Mouse (Mus musculus): ENCODE measurements around the gene Tubb1. TPM values are rescaled to one million over a fixed set of nuclear protein-coding genes. Genes with fewer than 3 reads are reported as not detected.
A peak's percentile ranks its signal among the peaks of the same experiment; 100 is the strongest.

Gene Tubb1
- total RNA-seq, 2 experiments from 2014 or later = 1.5 TPM; not detected in 1

DNA sequence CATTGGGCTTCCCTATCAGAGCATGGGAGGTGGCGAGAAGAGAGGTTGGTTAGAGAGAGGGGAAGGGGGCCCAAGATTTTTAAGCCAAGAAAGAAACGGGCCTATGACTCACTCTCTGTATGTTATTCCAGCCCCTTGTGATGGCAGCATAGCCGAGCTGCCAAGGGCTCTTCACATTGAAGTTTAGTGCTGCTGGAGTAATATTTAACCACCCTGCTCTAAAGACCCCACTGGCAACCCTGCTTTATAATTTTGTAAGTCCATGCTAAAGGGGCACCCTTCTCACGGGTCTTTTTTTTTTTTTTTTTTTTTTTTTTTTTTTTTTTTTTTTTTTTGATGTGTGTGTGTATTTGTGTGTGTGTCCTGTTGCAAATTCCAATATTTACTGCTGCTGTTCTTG is 8.6 kb upstream of the Tubb1 start:
- no peak for ATAC-seq (replicated peaks; ENCODE audit: low FRiP score, low TSS enrichment, poor library complexity, severe bottlenecking)

DNA sequence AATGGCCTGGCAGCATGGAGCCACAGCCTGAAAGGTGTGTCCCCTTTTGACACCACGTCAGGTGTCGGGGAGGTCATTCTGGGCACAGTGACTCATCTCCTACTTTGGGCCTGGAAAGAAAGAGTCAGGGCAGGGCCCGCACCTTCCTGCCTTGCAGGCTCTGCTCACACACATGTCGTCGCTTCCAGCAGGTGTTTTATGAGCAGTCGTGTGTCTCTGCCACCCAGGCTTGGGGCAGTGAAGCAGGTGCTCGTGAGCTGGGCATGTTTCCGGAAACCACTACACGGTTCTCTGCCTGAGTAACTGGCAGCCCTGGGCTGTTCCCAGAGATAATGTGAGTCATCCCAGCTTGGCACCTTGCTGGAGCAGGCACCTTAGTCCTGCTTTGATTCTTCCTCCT is 8.0 kb upstream of the Tubb1 start:
- ATAC-seq (replicated peaks; ENCODE audit: low FRiP score, low TSS enrichment, poor library complexity, severe bottlenecking) = no peak

DNA sequence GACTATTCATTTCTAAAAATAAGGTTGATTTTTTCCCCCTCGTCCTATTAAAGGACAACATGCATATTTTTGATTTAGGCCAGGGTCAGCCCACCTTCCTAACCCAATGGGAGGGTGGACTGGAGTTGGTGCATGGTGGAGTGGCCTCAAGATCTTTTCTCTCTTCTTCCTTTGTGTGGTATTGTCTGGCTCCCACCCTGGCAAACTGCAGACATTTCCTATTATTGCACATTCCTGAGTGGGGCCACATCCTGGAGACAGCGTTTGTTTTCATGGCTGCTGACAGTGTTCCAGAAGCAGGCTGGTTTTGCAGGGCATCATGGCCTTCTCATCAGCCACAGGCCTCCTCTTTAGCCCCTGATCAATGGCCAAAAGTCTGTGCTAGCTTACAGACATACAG is 7.4 kb upstream of the Tubb1 start:
- ATAC-seq (replicated peaks; ENCODE audit: low FRiP score, low TSS enrichment, poor library complexity, severe bottlenecking) = no peak

DNA sequence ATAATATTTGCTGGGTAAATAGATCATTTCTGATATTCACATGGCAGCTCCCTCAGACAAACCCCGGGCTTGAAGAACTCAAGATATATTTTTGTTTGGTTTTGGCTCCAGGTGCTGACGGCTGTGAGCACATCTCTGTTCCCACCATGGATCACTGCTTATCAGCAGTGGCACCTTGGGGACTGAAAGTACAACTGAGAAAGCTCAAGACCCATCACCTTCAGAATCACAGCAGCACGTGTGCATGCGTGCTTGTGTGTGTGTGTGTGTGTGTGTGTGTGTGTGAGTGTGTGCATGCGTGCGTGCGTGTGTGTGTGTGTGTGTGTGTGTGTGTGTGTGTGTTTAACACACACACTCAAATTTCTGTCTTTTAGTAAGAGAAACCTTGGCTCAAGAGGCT is 6.1 kb upstream of the Tubb1 start:
- ATAC-seq (replicated peaks; ENCODE audit: low FRiP score, low TSS enrichment, poor library complexity, severe bottlenecking) = peak; percentile 42

DNA sequence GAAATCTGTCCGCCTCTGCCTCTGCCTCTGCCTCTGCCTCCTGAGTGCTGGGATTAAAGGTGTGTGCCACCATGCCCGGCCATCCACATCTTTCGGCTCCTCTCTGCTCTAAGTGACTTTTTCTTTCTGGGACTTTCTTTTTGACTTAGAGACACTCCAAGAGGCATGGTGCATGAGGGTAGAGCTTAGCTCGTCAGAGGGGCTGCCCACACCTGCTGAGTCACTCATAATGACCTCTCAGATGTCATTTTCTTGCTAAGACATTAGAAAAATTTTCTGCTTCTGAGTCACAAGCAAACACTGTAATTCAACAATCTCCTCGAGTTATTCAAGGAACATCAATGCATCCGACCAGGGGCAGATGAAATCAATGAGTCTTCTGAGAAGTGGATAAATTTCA is 5.5 kb upstream of the Tubb1 start:
- no peak for ATAC-seq (replicated peaks; ENCODE audit: low FRiP score, low TSS enrichment, poor library complexity, severe bottlenecking)

DNA sequence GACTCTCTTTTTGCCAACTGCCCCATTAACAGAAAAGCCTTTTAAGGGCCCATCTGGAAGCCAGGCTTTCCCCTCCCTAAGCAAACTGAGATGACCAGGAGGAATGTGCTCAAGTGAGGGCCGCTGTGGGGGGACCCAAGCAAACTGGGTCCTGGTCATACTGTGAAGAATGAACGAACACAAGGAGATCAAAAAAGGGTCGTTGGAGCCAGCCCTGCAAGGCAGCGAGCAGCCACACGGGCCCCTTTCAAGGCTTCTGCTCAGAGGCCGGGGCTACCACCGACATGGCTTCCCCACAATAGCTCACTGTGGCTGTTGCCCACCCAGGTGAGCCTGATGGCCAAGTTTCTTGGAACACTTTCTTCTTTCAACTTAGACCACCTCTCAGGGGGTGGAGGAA is 4.0 kb upstream of the Tubb1 start:
- no peak for ATAC-seq (replicated peaks; ENCODE audit: low FRiP score, low TSS enrichment, poor library complexity, severe bottlenecking)

DNA sequence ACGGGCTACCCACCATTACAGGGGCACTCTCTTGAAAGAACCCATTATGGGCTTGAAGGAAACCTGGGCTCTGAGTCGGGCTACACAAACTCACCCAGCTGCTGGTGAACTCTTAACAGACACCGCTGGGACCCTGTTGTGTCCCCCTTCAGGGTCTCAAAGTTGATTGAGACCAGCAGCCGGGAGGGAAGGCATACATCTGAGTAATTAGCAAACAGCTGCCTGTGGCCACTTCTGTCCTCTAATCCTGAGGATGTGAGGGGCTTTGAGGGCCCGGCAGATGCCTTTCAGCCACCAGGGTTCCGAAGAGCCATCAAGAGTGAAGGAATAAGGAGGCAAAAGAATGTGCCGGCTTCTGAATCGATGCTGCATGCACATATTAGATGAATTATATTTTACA is 3.6 kb upstream of the Tubb1 start:
- ATAC-seq (replicated peaks; ENCODE audit: low FRiP score, low TSS enrichment, poor library complexity, severe bottlenecking) = no peak

DNA sequence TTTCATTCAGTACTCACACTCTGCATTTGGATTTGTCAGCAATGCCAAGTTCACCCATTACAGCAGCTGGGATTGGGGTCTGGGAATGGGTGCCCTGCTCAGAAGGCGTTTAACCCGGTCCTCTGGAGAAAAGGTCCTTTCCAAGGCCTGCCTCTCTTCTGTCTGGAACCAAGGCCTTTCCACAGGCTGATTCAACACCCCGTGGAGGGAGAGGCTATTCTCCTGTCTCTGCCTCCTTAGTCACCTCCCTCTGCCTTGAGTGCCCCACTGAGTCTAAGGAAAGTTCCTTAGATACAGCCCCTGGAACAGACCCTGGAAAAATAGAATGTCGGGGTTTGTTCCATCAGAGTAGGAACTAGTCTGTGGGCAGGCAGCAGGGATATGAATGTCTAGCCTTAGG is 2.1 kb upstream of the Tubb1 start:
- ATAC-seq (replicated peaks; ENCODE audit: low FRiP score, low TSS enrichment, poor library complexity, severe bottlenecking) = no peak

DNA sequence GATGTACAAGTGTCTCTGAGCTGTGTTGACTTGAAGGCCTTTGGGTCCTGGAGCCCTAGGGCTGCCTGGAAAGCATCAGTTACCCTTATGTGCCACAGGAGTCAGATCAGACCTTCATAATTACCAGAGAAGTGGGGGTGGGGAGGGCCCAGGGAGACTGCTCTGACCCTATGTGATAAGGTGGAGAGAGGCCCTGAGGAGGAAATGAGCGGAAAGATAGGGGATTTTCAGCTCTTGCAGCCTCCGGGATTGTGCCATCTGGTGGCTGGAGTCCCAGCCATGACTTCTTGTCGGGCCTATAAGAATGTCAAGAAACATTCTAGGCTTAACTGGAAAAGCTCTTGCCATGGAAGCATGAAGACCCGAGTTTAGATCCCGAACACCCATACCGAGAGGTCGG is 3.2 kb downstream of the Tubb1 start:
- ATAC-seq (replicated peaks; ENCODE audit: low FRiP score, low TSS enrichment, poor library complexity, severe bottlenecking) = peak; percentile 97

DNA sequence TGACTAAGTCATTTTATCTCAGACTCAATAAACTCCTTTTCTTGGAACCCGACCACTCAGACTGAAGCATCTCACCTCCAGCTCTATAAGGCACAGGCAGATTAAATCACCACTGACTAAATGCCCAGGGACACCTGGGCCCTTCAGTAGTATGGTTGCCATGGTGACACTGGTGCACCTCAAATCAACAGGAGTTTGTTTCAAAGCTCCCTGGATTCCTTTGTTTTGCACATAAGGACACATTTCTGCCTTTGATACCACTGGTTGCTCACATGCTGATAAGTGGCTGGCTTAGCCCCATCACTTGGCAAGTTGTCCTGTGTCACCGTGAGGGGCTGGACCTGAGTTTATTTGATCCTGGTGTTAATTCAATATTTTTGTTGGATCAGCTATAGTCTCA is 8.9 kb downstream of the Tubb1 start:
- peak; percentile 64 for ATAC-seq (replicated peaks; ENCODE audit: low FRiP score, low TSS enrichment, poor library complexity, severe bottlenecking)

DNA sequence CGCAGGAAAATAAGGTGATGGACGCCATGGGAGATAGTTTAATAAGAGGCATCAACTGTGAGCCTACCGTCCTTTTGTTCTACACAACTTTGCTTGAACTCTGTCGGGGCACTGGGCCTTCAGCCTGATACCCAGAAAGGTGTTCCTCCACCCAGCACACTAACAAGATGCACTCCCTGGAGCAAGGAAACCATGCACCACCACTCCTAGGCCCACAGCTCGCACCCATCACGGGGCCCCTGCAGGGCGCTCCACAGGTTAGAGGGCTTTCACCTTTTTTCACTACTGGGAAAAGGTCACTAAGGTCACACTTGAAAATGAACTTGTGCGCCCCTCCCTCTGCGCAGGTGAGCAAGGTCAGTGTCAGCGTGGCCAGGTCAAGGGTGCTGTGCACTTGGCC is 12.9 kb downstream of the Tubb1 start:
- 0 out of 2 replicates have a peak, but pooled peaks have one; percentile 14 for ATAC-seq (replicated peaks; ENCODE audit: low FRiP score, low TSS enrichment, poor library complexity, severe bottlenecking)

DNA sequence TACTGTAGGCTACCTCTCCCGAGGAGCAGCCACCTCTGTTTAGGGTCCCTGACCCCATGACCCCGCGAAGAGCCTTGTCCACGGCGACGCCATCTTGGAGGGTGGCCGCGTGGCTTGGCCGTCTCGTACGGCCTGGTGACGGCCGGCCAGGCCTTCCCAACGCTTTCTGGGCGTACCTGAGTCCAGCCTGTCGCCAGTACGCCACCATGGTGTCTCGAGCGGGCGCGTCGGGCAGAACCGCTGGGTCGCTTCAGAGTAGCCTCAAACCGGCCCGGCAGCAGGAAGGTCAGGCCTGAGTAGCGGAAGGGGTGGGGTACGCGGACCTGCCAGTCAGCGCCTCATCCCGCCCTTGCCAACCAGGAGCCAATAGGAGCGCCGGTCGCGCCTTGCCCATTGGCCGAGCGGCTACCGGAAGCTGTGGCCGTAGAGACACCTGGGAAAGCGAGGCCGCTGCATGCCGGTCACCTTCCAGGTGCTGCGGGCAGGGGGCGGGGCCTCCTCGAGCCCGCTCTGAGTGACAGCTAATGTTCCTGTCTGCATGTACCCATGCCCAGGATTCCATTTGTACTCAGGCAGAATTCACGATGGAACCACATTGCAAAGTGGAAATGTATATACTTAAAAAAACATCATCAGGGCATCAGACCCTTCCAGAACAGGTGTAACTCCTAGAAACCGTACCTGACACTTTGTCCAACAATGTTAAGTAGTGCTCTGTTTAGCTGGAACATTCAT is 13.5 kb downstream of the Tubb1 start, which contains the start of gene Atp5e:
Gene Atp5e, minus strand, starts transcription at position 317 of the 735 bp plus-strand sequence.
- ATAC-seq (replicated peaks; ENCODE audit: low FRiP score, low TSS enrichment, poor library complexity, severe bottlenecking) = peak; percentile 96

DNA sequence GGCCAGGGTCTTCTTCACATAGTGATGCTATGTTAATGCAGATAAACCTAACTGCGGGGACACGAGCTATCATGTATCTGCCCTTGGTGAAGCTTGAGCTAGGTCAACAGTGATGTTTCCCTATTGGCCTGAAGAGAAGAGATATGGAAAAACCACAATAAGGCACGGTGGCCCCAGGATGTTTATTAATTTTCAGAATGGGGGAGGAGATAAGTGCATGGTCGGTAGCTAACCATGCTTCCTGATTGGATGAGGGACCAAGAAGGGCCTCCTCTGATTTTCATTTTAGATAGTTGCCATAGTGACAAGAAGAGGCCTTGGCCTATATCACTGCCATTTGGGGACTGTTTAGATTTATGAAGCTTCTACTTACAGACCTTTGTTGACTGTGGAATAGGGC is 19.8 kb downstream of the Tubb1 start:
- peak; percentile 62 for ATAC-seq (replicated peaks; ENCODE audit: low FRiP score, low TSS enrichment, poor library complexity, severe bottlenecking)

DNA sequence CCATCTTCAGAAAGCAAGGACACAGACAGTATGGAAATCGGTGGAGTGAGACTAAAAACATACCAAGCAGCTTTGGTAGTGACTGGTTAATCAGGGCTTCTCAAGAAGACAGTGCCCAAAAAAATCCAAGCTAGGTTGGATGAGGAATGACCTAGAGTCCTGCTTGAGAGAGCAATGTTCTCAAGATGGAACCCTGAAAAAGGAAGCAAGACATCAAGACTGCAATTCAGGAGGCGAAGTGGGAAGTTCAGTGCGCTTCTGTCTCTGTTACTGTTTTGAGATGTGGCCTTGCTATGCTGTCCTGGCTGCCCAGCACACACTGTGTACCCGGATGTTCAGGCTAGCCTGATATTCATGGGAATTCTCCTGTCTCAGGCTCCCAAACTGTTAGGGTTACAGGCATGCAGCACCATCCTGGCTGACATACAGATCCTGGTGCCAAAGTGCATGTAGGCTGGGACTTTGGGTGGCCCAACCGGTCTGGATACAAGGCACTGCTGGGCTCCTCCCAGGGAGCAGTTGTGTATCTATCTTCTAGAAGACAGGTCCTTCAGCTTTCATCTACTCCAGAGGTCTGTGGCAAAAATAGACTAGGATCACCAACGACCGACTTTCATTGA is 20.4 kb downstream of the Tubb1 start:
- ATAC-seq (replicated peaks; ENCODE audit: low FRiP score, low TSS enrichment, poor library complexity, severe bottlenecking) = no peak

DNA sequence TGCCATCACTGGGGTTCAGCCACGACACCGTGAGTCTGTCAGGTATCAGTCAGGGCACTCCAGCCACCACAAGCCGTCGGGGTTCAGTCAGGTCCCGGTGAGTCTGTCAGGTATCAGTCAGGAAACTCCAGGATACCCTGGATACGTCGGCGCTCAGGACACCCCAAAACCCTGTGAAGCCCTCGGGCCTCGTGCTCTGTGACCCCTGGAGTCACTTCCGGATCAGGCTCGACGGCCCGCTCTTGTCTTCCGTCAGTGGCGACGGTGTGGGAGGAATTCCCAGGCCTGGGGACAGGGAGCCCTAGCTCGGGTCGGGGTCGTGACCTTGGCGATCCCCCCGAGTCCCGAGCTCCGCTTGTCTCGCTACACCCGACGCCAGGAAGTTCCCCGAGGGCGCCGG is 21.9 kb downstream of the Tubb1 start:
- ATAC-seq (replicated peaks; ENCODE audit: low FRiP score, low TSS enrichment, poor library complexity, severe bottlenecking) = peak; percentile 11

DNA sequence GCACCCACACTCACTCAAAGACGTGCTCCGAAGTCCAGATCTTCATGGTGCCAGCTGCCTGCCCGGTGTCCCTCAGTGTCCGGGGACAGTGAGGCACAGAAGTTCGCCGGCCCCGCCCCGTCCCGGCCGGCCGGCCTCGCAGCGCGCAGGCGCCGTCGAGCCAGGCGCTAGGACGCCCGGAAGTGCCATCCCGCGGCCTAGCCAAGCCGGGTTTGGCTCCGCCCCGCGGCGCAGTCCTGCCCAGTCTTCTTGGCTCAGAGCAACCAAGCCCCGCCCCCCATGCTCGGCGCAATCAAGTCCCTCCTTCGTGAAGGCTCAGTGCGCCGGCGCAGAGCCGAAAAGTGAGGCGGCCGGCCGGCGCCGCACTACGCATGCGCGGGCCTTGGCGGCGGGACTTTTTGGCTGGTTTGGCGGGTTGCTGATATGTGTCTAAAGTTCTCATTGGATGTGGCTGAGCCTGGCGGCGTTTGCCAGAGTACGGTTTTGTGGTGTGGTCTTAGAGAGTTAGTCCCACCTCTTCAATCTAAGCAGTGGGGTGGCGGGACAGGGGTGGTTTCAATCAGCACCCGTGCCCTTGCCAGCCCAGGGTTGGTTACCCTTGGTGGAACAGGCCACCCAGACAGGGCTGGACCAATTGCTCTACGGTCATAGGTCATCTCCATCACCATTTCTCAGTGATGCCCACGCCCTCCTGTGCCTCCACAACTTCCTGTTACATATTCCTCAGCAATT is 22.5 kb downstream of the Tubb1 start, which contains the start of gene Prelid3b:
Gene Prelid3b, minus strand, starts transcription at position 264 of the 732 bp plus-strand sequence.
- peak; percentile 80 for ATAC-seq (replicated peaks; ENCODE audit: low FRiP score, low TSS enrichment, poor library complexity, severe bottlenecking)

DNA sequence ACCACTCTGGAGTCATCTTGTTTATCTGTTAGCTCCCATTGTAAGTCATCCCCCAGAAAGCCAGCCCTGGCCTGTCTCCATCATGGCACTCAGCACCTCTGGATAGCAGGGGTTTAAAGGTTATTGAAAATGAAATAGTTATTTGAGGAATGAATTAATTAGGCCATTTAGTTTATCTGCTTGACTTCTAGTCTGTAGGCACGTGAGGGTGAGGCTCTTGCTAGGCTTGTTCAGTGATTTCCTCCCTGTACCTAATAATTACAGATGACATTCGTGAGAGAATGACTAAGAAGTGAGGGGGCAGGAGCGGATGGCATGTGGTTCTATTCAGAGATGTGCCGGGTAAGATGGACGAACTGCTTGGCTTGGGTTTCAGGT is 23.0 kb downstream of the Tubb1 start:
- ATAC-seq (replicated peaks; ENCODE audit: low FRiP score, low TSS enrichment, poor library complexity, severe bottlenecking) = no peak

DNA sequence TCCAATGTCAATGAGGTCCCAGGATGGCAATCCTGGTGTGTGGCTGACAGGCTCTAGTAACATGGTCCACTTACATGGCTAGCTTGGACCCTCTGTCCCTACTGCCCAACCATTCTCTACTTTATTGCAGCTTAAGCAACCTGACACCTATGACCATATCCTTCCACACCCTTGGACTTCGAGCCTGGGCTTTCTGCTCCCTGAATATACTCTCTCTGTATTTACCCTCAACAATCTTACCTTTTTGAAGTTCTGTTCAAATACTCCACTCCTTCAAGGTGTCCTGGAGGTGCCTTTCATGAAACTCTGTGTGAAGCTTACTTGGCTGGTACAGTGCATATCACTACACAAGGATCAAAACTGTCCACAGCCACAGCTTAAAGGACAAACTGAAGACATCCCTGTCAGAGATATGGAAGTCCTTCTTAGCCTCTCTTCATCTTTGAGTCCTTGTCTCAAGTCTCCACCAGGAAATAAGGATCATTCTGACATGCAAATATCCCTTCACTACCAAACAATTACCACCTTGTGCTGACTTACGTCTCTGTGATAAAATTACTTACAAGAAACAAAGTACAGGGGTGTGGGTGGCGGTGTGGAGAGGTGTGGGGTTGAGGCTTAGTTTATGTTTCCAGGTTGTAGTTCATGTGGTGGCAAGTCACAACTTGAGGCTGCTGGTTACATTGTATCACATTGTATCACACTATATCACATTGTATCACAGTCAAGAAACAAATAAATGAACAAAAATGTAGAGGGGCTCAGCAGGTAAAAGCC is 27.2 kb downstream of the Tubb1 start:
- ATAC-seq (replicated peaks; ENCODE audit: low FRiP score, low TSS enrichment, poor library complexity, severe bottlenecking) = no peak

DNA sequence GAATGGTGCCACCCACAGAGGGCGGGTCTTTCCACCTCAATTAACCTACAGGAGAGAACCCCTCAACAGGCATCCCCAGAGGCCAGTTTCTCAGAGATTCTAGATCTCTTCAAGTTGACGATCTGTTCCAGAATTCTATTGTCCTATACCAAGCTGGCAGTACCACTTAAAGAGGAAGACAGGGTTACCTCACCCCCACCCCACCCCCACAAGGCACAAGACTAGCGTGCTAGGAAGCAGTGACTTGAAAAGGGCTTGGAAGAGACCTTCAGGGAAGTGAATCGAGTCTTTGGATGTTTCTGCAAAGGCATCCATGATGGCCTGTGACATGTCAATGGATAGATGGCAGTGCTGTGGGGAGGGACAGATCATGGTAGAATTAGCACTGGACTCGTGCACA is 28.3 kb downstream of the Tubb1 start:
- ATAC-seq (replicated peaks; ENCODE audit: low FRiP score, low TSS enrichment, poor library complexity, severe bottlenecking) = no peak

DNA sequence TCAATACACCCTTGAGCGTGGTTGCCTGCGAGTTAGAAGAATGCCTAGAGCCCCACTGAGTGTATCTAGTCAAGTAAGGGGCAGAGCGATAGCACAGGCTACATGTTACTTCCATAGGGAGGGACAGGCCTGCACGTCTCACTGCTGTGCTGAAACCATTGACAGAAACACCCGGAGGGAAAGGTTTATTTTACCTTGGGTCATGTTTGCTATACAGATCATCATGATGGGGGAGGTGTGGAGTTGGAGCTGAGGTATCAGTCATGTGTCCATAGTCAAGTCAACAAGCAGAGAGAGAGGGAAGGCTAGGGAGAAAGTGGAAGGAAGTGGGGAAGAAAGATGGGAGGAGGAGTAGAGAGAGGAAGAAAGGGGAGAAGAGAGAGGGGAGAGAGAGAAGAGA is 36.5 kb downstream of the Tubb1 start:
- ATAC-seq (replicated peaks; ENCODE audit: low FRiP score, low TSS enrichment, poor library complexity, severe bottlenecking) = no peak
